Mouse (Mus musculus): Measurements from ENCODE around the gene Gid4.

- TF ChIP-seq CTCF (IDR thresholded peaks at IDR 0.05; ENCODE audit: low read depth) (no peak), EP300 (optimal IDR thresholded peaks at IDR 0.05) (no peak)
These were observed 6.1 kb downstream of the Gid4 start for GRCm38 (mm10) chr11:60423006-60423405.
